Mouse (Mus musculus) monocyte, adult 2 months (primary cell): ENCODE results near the gene Hecw1.

Experiments used
- DNase-seq, 2 experiments: peaks; one replicate each; pipeline ENCODE4 v3.0.0; 2022; ENCODE audit warnings: low spot score in 2 of 2, low read depth in 1 of 2

The Hecw1 gene

DNA sequence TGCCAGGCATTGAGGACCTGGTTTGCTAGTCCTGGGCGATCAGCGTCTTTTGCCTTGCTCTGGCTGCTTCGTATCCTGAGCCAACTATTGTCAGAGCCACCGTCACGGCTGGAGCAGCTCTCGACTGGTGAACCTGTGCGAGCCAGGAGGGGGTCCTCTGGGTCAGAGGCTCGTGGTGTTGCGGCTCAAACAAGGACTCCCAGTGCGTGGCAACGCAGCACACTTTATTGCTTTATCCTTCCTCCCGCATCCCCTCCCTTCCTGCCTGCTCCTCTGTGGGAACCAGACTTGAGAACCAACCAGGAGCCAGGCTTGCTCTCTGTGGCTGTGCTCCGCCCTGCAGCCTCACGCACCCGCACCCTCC, at the start of gene Hecw1:
Hecw1 (minus strand) TSS at position 323 of the 364 bp plus-strand sequence.
- no peak for DNase-seq

DNA sequence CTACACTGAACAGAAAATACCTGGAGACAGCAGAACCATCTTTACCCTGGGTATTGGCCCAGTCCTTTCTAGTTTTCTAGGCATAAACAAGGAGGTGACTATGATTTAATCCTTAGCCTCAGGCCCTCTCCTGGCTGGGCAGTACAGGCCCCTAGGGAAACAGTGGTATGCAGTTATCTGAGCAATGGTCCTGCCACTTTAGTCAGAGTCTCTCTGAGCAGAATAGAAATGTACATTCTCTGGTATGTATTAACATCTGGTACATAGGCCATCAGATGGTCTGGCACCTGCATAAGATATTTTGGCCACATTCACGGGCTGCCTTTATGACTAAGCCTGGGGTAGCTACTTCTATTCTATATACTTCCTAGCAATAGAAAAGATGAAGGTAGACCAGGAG, 38.3 kb upstream of the Hecw1 start:
- DNase-seq: no peak

- DNase-seq: no peak
Measured at GRCm38 (mm10) chr13:14552628-14553027, 29.6 kb upstream of the Hecw1 start.

DNA sequence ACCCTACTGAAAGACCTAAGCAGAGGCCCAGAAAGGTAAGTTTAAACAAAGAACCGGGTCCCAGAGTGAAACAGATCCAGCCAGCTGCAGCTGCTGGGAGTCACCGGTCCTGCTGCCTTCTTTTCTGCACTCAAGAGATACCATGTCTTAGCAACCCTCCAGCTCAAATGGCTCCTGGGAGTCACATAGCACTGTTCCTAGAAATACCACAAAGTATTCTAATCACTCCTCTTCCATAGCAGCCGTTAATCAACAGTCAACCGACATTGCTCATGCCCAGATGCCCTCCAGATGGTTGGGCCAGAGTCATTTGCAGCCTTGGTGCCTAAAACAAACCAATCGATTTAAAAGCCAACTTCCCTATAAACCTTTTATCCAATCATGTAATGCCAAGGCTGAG, 19.8 kb upstream of the Hecw1 start:
- no peak for DNase-seq

- DNase-seq: no peak
Measured at GRCm38 (mm10) chr13:14522128-14522905, 711 bp downstream of the Hecw1 start.

DNA sequence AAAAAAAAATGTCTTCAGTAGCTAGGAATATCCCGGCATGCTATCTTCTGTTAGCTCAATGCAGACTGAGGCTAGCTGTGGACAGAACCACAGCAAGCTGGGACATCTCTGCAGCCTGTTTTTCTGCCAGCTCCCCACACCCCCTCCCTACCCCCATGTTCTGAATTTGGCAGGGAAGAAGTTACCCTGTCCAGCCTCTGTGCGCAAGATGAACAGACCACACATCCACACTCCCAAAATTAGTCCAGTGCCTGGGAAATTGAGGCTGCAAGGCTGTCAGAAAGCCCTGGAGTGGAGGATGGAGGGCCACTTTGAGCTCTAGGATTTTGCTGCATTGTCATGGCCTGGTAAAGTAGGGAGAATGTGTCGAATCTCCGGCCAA, 1.3 kb downstream of the Hecw1 start:
- no peak for DNase-seq

- DNase-seq: no peak
Measured at GRCm38 (mm10) chr13:14519605-14520004, 3.4 kb downstream of the Hecw1 start.

- no peak for DNase-seq
Measured at GRCm38 (mm10) chr13:14517478-14517877, 5.5 kb downstream of the Hecw1 start.

DNA sequence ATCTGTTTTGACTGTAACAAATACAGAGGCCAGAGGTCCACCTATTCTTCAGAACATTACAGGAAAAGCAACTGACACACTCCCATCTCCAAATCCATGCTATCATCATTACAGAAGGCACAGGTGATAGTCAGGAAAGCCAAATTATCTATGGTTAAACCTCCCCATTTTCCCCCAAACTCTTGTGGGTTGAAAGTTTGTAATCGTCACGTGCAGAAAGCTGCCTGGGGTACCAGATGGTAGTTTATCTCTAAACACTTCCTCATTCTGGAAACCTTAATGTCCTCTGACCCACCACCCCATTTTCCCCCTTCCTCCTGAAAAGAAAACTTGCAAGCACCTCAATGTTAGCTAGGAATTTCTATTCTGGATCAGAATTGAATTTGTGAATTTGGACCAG, 7.9 kb downstream of the Hecw1 start:
- no peak for DNase-seq

GRCm38 (mm10) chr13:14513934-14514333, 9.1 kb downstream of the Hecw1 start:
- no peak for DNase-seq

DNA sequence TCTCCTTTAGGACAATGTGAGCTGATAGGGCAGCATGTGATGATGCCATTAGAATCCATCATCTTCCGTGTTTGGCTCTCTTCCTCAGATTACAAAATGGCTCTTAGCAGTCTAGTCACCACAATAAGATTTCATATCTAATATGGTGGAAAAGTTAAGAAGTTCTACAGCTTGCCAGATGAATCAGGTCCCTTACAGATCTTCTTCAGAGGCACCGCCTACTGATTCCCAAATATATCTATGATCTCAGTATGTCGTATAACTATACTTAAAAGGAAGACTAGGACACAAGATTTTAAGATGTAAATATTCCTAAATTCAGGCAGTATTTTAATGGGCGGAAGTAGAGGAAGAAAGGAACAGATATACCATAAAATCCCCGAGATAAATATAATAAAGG, 16.3 kb downstream of the Hecw1 start:
- DNase-seq: no peak

- no peak for DNase-seq
Measured at GRCm38 (mm10) chr13:14500251-14500650, 22.8 kb downstream of the Hecw1 start.

GRCm38 (mm10) chr13:14498780-14499179, 24.2 kb downstream of the Hecw1 start:
- DNase-seq: no peak

DNA sequence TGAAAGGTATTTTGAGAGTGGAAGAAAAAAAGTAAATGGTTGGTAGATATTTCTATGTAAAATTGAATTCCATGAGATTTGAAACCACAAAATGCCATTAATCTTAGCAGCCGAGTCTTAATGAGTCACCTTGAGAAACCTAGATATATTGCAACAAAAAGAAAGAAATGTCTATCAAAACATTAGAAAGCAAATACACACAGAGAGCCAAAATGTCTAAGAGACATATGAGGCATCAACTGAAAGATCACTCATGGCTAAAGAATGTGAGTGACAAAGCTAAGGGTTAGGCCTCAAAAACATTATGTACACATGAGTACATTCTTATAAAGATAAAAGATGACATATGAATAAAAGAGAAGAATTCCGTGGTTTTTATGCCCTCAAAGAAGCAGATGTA, 26.1 kb downstream of the Hecw1 start:
- DNase-seq: no peak

DNA sequence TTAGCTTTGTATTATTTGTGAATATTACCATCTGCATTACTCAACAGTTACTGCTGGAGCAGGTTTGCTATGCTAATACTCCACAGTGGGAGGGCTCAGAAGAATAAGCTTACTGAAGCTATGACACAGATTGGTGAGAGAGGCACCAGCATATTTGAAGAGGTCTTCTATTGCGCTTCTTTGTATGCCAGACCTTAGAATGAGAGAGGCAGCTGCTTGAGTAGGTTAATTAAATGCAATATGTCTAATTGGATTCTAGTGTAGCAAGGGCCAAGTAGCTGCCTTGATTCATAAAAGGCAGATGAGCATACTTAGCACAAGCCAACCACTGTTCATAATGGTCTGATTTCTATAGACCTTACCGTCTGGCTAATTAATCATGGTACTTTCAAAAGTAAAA, 35.2 kb downstream of the Hecw1 start:
- no peak for DNase-seq

DNA sequence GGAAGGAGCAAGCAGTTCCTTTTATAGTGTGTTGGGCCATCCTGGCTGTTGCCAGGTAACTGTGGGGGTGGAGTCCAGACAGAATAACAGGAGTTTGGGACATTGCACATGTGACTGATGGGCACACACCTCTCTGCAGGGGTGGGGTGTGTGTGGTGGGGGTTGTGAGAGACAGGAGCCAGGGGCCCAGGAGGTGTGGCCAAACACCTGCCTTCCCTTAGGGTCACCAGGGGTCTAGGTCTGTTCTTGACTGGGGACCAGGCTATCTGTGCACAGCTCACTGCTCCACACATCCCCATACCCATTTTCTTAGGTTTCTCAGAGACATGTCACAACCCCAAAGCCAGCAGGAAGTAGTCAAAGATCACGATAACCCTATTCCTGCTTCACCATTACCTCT, 51.9 kb downstream of the Hecw1 start:
- DNase-seq: no peak

DNA sequence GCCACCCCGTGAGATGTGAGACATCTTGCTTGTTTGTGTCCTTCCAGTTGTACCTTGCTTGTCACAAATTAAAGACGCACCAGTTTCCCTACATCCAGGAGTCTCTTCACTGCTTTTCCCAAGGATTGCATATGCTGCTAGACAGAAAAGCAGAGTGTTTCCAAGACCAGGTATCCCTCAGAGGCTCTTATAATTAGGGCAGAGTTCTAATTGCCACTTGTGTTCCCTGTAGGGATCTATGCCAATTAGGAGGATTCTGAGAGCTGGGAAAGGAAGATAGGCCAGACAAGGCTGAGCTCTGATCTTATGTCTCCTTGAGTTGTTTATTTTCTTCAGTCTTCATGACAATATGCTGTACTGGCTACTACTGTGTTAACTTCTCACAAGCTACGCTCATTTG, 55.5 kb downstream of the Hecw1 start:
- no peak for DNase-seq

GRCm38 (mm10) chr13:14461036-14461435, 62.0 kb downstream of the Hecw1 start:
- no peak for DNase-seq

DNA sequence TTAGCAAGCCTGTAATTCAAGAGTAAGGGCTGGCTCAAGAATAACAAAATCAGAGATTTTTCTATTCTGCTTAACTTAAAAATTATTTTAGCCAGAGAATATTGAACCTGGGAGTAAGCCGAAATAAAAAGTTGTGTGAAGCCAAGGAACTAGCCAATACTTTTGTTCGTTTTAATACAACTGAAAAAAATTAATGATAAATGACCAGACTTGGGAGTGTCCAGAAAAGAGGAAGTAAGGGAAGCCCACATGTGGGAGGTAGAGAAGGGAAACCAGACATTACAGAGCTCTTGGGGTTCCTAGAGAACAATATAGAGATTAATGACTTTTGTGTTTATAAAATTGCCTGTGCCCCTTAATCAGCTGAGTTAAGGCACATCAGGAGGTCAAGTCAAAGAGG, 66.0 kb downstream of the Hecw1 start:
- no peak for DNase-seq

- no peak for DNase-seq
Measured at GRCm38 (mm10) chr13:14439540-14439939, 83.5 kb downstream of the Hecw1 start.

DNA sequence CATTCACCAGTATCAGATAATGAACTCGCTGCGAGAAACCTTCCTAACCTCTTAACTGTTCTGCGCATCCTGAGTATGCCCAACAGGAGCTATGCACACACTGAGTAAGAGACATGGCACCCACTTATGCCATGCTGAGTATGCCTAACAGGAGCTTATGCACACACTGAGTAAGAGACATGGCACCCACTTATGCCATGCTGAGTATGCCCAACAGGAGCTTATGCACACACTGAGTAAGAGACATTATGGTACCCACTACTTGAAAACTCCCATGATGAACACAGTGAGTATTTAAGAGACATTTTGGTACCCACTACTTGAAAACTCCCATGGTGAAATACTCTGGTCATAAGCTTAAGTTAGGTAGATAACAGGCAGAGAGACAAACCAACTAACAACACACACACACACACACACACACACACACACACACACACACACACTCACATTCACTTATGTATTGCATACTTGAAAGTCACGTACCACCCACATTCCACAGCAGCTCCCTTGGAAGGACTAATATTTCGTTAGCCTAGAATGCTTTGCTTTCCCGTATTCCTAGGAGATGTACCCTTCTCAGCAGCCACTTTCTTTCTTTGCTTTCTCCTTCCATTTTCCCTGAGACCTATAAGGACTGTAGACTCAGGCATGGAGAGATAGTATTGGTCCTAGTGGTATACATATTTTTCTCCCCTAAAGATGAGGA, 94.0 kb downstream of the Hecw1 start:
- no peak for DNase-seq

DNA sequence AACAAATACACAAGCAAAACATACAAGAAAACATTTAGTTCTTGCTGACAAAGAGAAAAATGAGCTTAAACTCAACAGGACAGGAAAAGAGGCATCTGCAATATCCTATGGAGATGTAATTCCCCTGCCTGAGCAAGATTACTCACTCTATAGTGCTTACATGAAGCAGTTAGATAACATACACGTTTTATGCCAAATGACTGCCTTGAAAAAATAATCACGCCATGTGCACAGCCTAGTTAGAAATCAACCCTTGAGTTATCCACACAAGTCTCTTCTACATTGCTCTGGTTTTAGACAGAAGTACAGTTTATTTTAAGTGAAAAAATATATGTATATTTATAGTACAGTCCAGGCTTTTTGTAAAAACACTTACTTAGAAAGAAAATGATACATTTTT, 98.2 kb downstream of the Hecw1 start:
- DNase-seq: no peak

- DNase-seq: no peak
Measured at GRCm38 (mm10) chr13:14413405-14413804, 109.6 kb downstream of the Hecw1 start.
